In genomic region chr4:152107971-152108509, GRCm38 (mm10) we compare ENCODE assay signal across 8 mouse cellular contexts. TPM values are rescaled to one million over a fixed set of nuclear protein-coding genes. Genes with fewer than 3 reads are reported as not detected.
DNase-seq lines count a peak whose midpoint lies in the region; ATAC-seq and TF ChIP-seq lines count a peak whose summit lies in the region.

No protein-coding gene starts in this region.

- peaks cover 13% of the 10 kb centered on the region for H3K4me1 ChIP-seq in heart, embryonic 16.5 days (ENCODE audit: control insufficient read depth, insufficient read depth, low read length)
- H3K4me1 ChIP-seq in kidney, postnatal 0 days (replicated peaks; ENCODE audit: insufficient read depth, low read length): peaks cover 5% of the 10 kb centered on the region; the same call in 1 of the 2 replicates
- H3K4me1 ChIP-seq in liver, embryonic 14.5 days (replicated peaks; ENCODE audit: control insufficient read depth in 2 of 2, insufficient read depth in 2 of 2, low read length in 1 of 2): peaks cover 30 to 37% of the 10 kb centered on the region in 2 experiments

- H3K27ac ChIP-seq in heart, embryonic 16.5 days (ENCODE audit: low read length): 0 out of 2 replicates have a peak overlapping the region, but pooled peaks have one; percentile 37
- peak overlapping the region; percentile 93 for H3K27ac ChIP-seq in kidney, postnatal 0 days
- H3K27ac ChIP-seq in liver, embryonic 14.5 days: peak overlapping the region; percentile 71

- H3K9ac ChIP-seq in heart, embryonic 16.5 days (ENCODE audit: low read length): peak overlapping the region; percentile 29
- 0 out of 2 replicates have a peak overlapping the region, but pooled peaks have one; percentile 24 for H3K9ac ChIP-seq in kidney, postnatal 0 days (ENCODE audit: low read depth, low read length)
- no peak overlapping the region for H3K9ac ChIP-seq in liver, embryonic 14.5 days (replicated peaks)

- ATAC-seq in heart, embryonic 16.5 days (replicated peaks; ENCODE audit: extremely low read depth, insufficient read depth, low FRiP score): peak; percentile 86
- peak; percentile 68 for ATAC-seq in frontal cortex, adult (ENCODE audit: low TSS enrichment)
- peak; percentile 90 for ATAC-seq in kidney, postnatal 0 days (replicated peaks; ENCODE audit: low FRiP score, low read depth)
- peak; percentile 87 for ATAC-seq in liver, embryonic 14.5 days (ENCODE audit: insufficient read depth)

- WGBS in heart, embryonic 16.5 days: 23% methylated on average over 30 of the region's 30 CpGs
- WGBS in kidney, postnatal 0 days: 28% methylated on average over 30 of the region's 30 CpGs
- WGBS in liver, embryonic 14.5 days (ENCODE audit: insufficient replicate concordance): 47% methylated on average over 30 of the region's 30 CpGs

- H3K27me3 ChIP-seq in heart, embryonic 16.5 days (ENCODE audit: control insufficient read depth, insufficient read depth, low read length): no peaks in the 10 kb centered on the region
- no peaks in the 10 kb centered on the region for H3K27me3 ChIP-seq in kidney, postnatal 0 days (ENCODE audit: insufficient read depth, low read length)
- no peaks in the 10 kb centered on the region for H3K27me3 ChIP-seq in liver, embryonic 14.5 days (ENCODE audit: control insufficient read depth, insufficient read depth, low read length)

- H3K4me3 ChIP-seq in heart, embryonic 16.5 days (ENCODE audit: low read length): peak overlapping the region; percentile 45
- peak overlapping the region; percentile 29 for H3K4me3 ChIP-seq in kidney, postnatal 0 days (replicated peaks; ENCODE audit: low read depth, low read length)
- H3K4me3 ChIP-seq in liver, embryonic 14.5 days (ENCODE audit: insufficient read depth in 1 of 2, low read depth in 2 of 2, low read length in 2 of 2): peak overlapping the region; percentile 46 to 53

- no peak for TF ChIP-seq EP300 in liver, embryonic 14.5 days (IDR thresholded peaks at IDR 0.05; ENCODE audit: low read depth)

- H3K9me3 ChIP-seq in heart, embryonic 16.5 days (replicated peaks; ENCODE audit: control insufficient read depth, low read length): no peaks in the 10 kb centered on the region
- H3K9me3 ChIP-seq in kidney, postnatal 0 days (replicated peaks; ENCODE audit: low read length): no peaks in the 10 kb centered on the region
- H3K9me3 ChIP-seq in liver, embryonic 14.5 days (ENCODE audit: control insufficient read depth, low read length): no peaks in the 10 kb centered on the region

- peak overlapping the region; percentile 78 for H3K4me2 ChIP-seq in heart, embryonic 16.5 days (ENCODE audit: low read depth, low read length)
- H3K4me2 ChIP-seq in kidney, postnatal 0 days (ENCODE audit: low read length): peak overlapping the region; percentile 70
- peak overlapping the region; percentile 70 for H3K4me2 ChIP-seq in liver, embryonic 14.5 days (ENCODE audit: low read depth)

- no peak for DNase-seq in heart, adult 11 months
- peak; percentile 73 to 79 for DNase-seq in cerebellum, postnatal 10 days
- DNase-seq in kidney, postnatal 0 days (ENCODE audit: low spot score): peak; percentile 85
- DNase-seq in liver, embryonic 14.5 days (ENCODE audit: low read depth in 3 of 3, low spot score in 3 of 3): peak in 1 of 3 experiments; percentile 82
- DNase-seq in neural tube, embryonic 10.5 days (ENCODE audit: extremely low spot score, low spot score): peak; percentile 95
- peak; percentile 71 to 82 for DNase-seq in urinary bladder, postnatal 36 days (ENCODE audit: low spot score in 2 of 2)

- peaks cover 37% of the 10 kb centered on the region for H3K36me3 ChIP-seq in heart, embryonic 16.5 days (ENCODE audit: control insufficient read depth, insufficient read depth)
- peaks cover 27% of the 10 kb centered on the region for H3K36me3 ChIP-seq in kidney, postnatal 0 days (ENCODE audit: insufficient read depth, low read length)
- peaks cover 21% of the 10 kb centered on the region for H3K36me3 ChIP-seq in liver, embryonic 14.5 days (replicated peaks; ENCODE audit: control insufficient read depth, insufficient read depth, low read depth)

- TF ChIP-seq CTCF in kidney, postnatal 0 days (IDR thresholded peaks at IDR 0.05; ENCODE audit: low read depth): no peak
- TF ChIP-seq CTCF in liver, embryonic 14.5 days (IDR thresholded peaks at IDR 0.05; ENCODE audit: low read depth): no peak

RNA-seq across cellular contexts. Expression of gene Tnfrsf25, which starts 7.7 kb away (rescaled TPM):
- 0.77 and 1.4 TPM in 2 replicates for polyA plus RNA-seq in heart, embryonic 16.5 days (2015; fragmentation: Nextera tagmentation; extraction: Ambion mirVana)
- polyA plus RNA-seq in kidney, postnatal 0 days (2015; fragmentation: Nextera tagmentation; extraction: Ambion mirVana): 0.68 and 0.83 TPM in 2 replicates
- 0.68 and 0.93 TPM in 2 replicates for polyA plus RNA-seq in liver, embryonic 14.5 days (2012; rRNA removed)
- 0.15 and 0.16 TPM in 2 replicates for polyA plus RNA-seq in liver, embryonic 14.5 days (2014; fragmentation: Nextera tagmentation; extraction: Ambion mirVana)

RNA-seq across cellular contexts. Expression of gene Plekhg5, which starts 35.7 kb away (rescaled TPM):
- 11.9 and 13.4 TPM in 2 replicates for polyA plus RNA-seq in heart, embryonic 16.5 days (2015; fragmentation: Nextera tagmentation; extraction: Ambion mirVana)
- polyA plus RNA-seq in kidney, postnatal 0 days (2015; fragmentation: Nextera tagmentation; extraction: Ambion mirVana): 18.3 and 19.3 TPM in 2 replicates
- 4.5 and 4.7 TPM in 2 replicates for polyA plus RNA-seq in liver, embryonic 14.5 days (2012; rRNA removed)
- polyA plus RNA-seq in liver, embryonic 14.5 days (2014; fragmentation: Nextera tagmentation; extraction: Ambion mirVana): 2.6 and 4.8 TPM in 2 replicates

RNA-seq across cellular contexts. Expression of gene Espn, which starts 44.1 kb away (rescaled TPM):
- 1.3 and 1.5 TPM in 2 replicates for polyA plus RNA-seq in heart, embryonic 16.5 days (2015; fragmentation: Nextera tagmentation; extraction: Ambion mirVana)
- polyA plus RNA-seq in kidney, postnatal 0 days (2015; fragmentation: Nextera tagmentation; extraction: Ambion mirVana): 32.9 and 35.0 TPM in 2 replicates
- 1.2 and 1.5 TPM in 2 replicates for polyA plus RNA-seq in liver, embryonic 14.5 days (2012; rRNA removed)
- polyA plus RNA-seq in liver, embryonic 14.5 days (2014; fragmentation: Nextera tagmentation; extraction: Ambion mirVana): 1.2 and 1.9 TPM in 2 replicates

RNA-seq across cellular contexts. Expression of gene Hes2, which starts 50.6 kb away (rescaled TPM):
- polyA plus RNA-seq in heart, embryonic 16.5 days (2015; fragmentation: Nextera tagmentation; extraction: Ambion mirVana): 0.14 TPM in 1 of 2 replicates, not detected in the other
- 0.41 and 0.78 TPM in 2 replicates for polyA plus RNA-seq in kidney, postnatal 0 days (2015; fragmentation: Nextera tagmentation; extraction: Ambion mirVana)
- polyA plus RNA-seq in liver, embryonic 14.5 days (2012; rRNA removed): 0.01 and 0.02 TPM in 2 replicates
- polyA plus RNA-seq in liver, embryonic 14.5 days (2014; fragmentation: Nextera tagmentation; extraction: Ambion mirVana): 0.05 TPM in 1 of 2 replicates, not detected in the other

Comparison
In these comparisons a context has a peak if more than half of its experiments do, and no peak if none do; other contexts are left out.
1. H3K27ac ChIP-seq: peak in every context shown above with its lines; median percentile 93 in kidney, postnatal 0 days; 71 in liver, embryonic 14.5 days; 37 in heart, embryonic 16.5 days.
2. RNA of gene Espn, which starts 44.1 kb away (polyA plus RNA-seq): 32.9 to 35.0 TPM in kidney, postnatal 0 days; 1.3 to 1.5 TPM in heart, embryonic 16.5 days and 1.2 to 1.9 TPM in liver, embryonic 14.5 days; every median in the first group is over 10 times any median in the second.
3. Peak in every context shown above with its lines, with median percentiles within 50 percentile points of each other: ATAC-seq, H3K4me2 ChIP-seq and H3K4me3 ChIP-seq.